Mouse (Mus musculus) lung, adult 2 months (tissue): ENCODE measurements at regions not wholly inside any gene's neighbourhood (a gene's known extent, or its start where the extent isn't known, plus 50 kb on each side); places are given as distances from the start of the nearest gene placed in this dataset.

ENCODE experiments used
- CTCF ChIP-seq: fragments of 200-500 bp; IDR thresholded peaks from 2 replicates; pipeline ENCODE4 v1.5.1; 2011; ENCODE audit warnings: mild to moderate bottlenecking, low read length, control low read depth; ENCODE audit not compliant: insufficient read depth
- POLR2A ChIP-seq: fragments of 200-500 bp; IDR thresholded peaks from 2 replicates; pipeline ENCODE4 v1.6.1; 2011; ENCODE audit warnings: low read depth, mild to moderate bottlenecking, control low read depth, low read length, borderline replicate concordance; ENCODE audit errors: extremely low read depth

DNA sequence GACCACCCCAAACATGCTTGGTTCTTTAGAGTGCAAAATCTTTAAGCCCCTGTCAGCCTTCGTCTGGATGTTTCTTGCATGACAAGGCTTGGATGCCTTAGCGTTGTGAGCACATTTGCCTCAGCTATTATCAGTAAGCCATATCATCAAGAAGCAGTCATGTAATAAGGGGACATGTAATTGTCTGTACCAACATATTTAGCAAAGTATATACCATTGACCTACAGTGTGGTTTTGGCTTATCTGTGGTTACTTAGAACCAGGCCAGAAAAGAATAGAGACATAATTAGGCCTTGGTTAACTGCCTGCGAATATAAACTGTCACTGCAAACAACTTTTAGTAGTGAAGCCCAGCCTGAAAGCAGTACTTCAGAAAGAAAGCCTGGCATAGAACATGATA, 57.0 kb upstream of the Slc4a7 start:
- TF ChIP-seq POLR2A = no peak
- no peak for TF ChIP-seq CTCF
